Mouse (Mus musculus) megakaryocyte, embryonic 14.5 days (primary cell): ENCODE data around the gene Dnmt3c.

Experiments
- FLI1 ChIP-seq: IDR thresholded peaks from 2 replicates; pipeline ENCODE4 v1.6.1; 2012; ENCODE audit warnings: low read length, inconsistent platforms, mixed read lengths
- GATA1 ChIP-seq: IDR thresholded peaks from 3 replicates; pipeline ENCODE4 v1.6.1; 2012; ENCODE audit warnings: mixed read lengths, low read length, inconsistent platforms, borderline replicate concordance

GRCm38 (mm10) chr2:153734033-153734432, 37.6 kb downstream of the Dnmt3c start:
- TF ChIP-seq GATA1: no peak
- TF ChIP-seq FLI1: no peak
